ENCODE assay signal across 8 mouse cellular contexts in the genomic region with DNA sequence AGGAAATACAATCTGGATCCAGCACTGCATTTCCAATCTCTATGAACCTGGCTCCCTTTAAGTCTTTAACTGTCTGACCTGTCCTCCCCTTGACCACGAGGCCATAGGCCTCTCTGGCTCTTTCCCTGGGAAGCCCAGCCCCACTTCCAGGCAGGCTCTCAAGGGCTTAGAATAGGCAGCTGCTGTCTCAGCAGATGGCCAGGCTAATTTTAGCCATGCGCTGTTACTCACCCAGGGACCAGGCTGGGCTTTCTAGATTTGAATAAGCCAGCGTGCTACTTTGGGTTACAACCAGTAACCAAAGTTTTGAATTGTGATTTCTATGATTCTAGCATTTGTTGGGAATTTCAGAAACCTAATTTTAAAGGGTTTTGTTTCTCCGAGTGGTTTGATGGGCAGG. TPM values are rescaled to one million over a fixed set of nuclear protein-coding genes. Genes with fewer than 3 reads are reported as not detected.
DNase-seq lines count a peak whose midpoint lies in the region; TF ChIP-seq lines count a peak whose summit lies in the region.
"Had no signal": no experiment of that assay in that cellular context is flagged by ENCODE, and none has a peak within 500 bp of the region (broad histone marks: within the 10 kb centered on the region; RNA-seq: fewer than 3 reads in every experiment).

No protein-coding gene starts in this region.

- 42% methylated on average over 4 of the region's 4 CpGs for WGBS in olfactory bulb, adult 2 months

- no peak for TF ChIP-seq POLR2A in olfactory bulb, adult 2 months (IDR thresholded peaks at IDR 0.05; ENCODE audit: insufficient read depth, low read depth, low read length)

- DNase-seq in MN1 (ENCODE audit: low spot score): peak; percentile 52
- DNase-seq in adrenal gland, postnatal 14 days: peak; percentile 63
- DNase-seq in frontal cortex, postnatal 36 days (ENCODE audit: low spot score in 2 of 2): peak; percentile 64 to 89
- DNase-seq in heart, postnatal 4 days: peak; percentile 72
- DNase-seq in urinary bladder, adult 18-20 months (ENCODE audit: low spot score in 2 of 2): no peak
- no peak for DNase-seq in B cell, adult 2 months
- DNase-seq: liver, embryonic 13.5 days had no signal

- peak overlapping the region; percentile 62; the same call in 1 of the 2 replicates for H3K27ac ChIP-seq in olfactory bulb, adult 2 months (ENCODE audit: insufficient read depth, low read depth, low read length)
- H3K27ac ChIP-seq: liver, embryonic 13.5 days had no signal

- H3K4me3 ChIP-seq in olfactory bulb, adult 2 months (ENCODE audit: insufficient read depth, low read depth, low read length): no peak overlapping the region
- H3K4me3 ChIP-seq: liver, embryonic 13.5 days had no signal

- H3K4me1 ChIP-seq in olfactory bulb, adult 2 months (ENCODE audit: control insufficient read depth, insufficient read depth, low read length): peaks cover 15% of the 10 kb centered on the region
- H3K4me1 ChIP-seq: liver, embryonic 13.5 days had no signal

- TF ChIP-seq CTCF in olfactory bulb, adult 2 months (IDR thresholded peaks at IDR 0.05; ENCODE audit: insufficient read depth, low read depth, low read length): no peak

RNA-seq across cellular contexts. Expression of a gene that starts 35.9 kb away (rescaled TPM):
- total RNA-seq in adrenal gland, postnatal 14 days (2021): 92.8 TPM in 2 replicates
- 100 to 1,000 TPM in 1 of 2 experiments, 10 to 100 TPM in 1; 88.6 to 100 TPM for total RNA-seq in heart, postnatal 4 days (2021)
- polyA plus RNA-seq in olfactory bulb, adult 2 months (2012; ENCODE audit: insufficient read depth, insufficient read length, low replicate concordance, missing spikeins): not detected in 2 replicates

RNA-seq across cellular contexts. Expression of a gene that starts 36.4 kb away (rescaled TPM):
- 6.9 and 7.2 TPM in 2 replicates for total RNA-seq in adrenal gland, postnatal 14 days (2021)
- total RNA-seq in heart, postnatal 4 days (2021): 10 to 100 TPM; 11.3 to 12.0 TPM
- polyA plus RNA-seq in olfactory bulb, adult 2 months (2012; ENCODE audit: insufficient read depth, insufficient read length, low replicate concordance, missing spikeins): not detected in 2 replicates

Comparison
In these comparisons a context has a peak if more than half of its experiments do, and no peak if none do; other contexts are left out.
1. DNase-seq: peak in MN1 (single experiment), adrenal gland, postnatal 14 days (single experiment), frontal cortex, postnatal 36 days (2 of 2) and heart, postnatal 4 days (single experiment); none in urinary bladder, adult 18-20 months (0 of 2) and B cell, adult 2 months (0 of 2).